In genomic region chr14:60665263-60665662, GRCm38 (mm10) we compare ENCODE assay signal across 28 mouse cellular contexts. TPM values are rescaled to one million over a fixed set of nuclear protein-coding genes. Genes with fewer than 3 reads are reported as not detected.
DNase-seq lines count a peak whose midpoint lies in the region; ATAC-seq and TF ChIP-seq lines count a peak whose summit lies in the region.
"Had no signal": no experiment of that assay in that cellular context is flagged by ENCODE, and none has a peak within 500 bp of the region (broad histone marks: within the 10 kb centered on the region; RNA-seq: fewer than 3 reads in every experiment).

No protein-coding gene starts in this region.

- no peak for TF ChIP-seq CTCF in kidney, adult 2 months (conservative IDR thresholded peaks at IDR 0.05; ENCODE audit: insufficient read depth, insufficient read length, low read depth, low read length)

- H3K9ac ChIP-seq in kidney, embryonic 15.5 days, result no peak overlapping the region
- H3K9ac ChIP-seq: embryonic facial prominence, embryonic 12.5 days; heart, embryonic 13.5 days; hindbrain, embryonic 15.5 days; liver, embryonic 14.5 days; midbrain, embryonic 15.5 days had no signal

- no peaks in the 10 kb centered on the region for H3K9me3 ChIP-seq in kidney, embryonic 15.5 days (replicated peaks)
- H3K9me3 ChIP-seq: embryonic facial prominence, embryonic 12.5 days; heart, embryonic 13.5 days; hindbrain, embryonic 15.5 days; midbrain, embryonic 15.5 days had no signal

- WGBS in kidney, adult 2 months, result 21% methylated on average over 6 of the region's 6 CpGs
- WGBS in kidney, embryonic 15.5 days, result 37% methylated on average over 6 of the region's 6 CpGs

- DNase-seq in heart, adult 11 months, result peak; percentile 23
- no peak for DNase-seq in heart, adult 9 months (ENCODE audit: low spot score in 2 of 2)
- peak; percentile 89 for DNase-seq in kidney, adult 2 months
- peak; percentile 55 to 81 for DNase-seq in kidney, postnatal 36 days
- DNase-seq in ovary, postnatal 36 days (ENCODE audit: low spot score), result no peak
- DNase-seq: adrenal gland, postnatal 14 days; cerebellum, adult 11-12 months; cerebellum, adult 9-11 months; gastrocnemius, postnatal 25 days; heart, adult 2 months; heart, postnatal 10 days; layer of hippocampus, adult 9-11 months; liver; lung, adult 2 months; lung, postnatal 10 days; right cerebral cortex, postnatal 4 days; thymus, adult 18-20 months; thymus, postnatal 4 days had no signal

- no peak for TF ChIP-seq POLR2A in kidney, adult 2 months (IDR thresholded peaks at IDR 0.05; ENCODE audit: low read depth, low read length)

- H3K4me3 ChIP-seq in kidney, adult 2 months (ENCODE audit: insufficient read depth, low read depth, low read length), result no peak overlapping the region
- H3K4me3 ChIP-seq in kidney, embryonic 15.5 days (replicated peaks), result no peak overlapping the region
- H3K4me3 ChIP-seq: embryonic facial prominence, embryonic 12.5 days; heart, adult 2 months; heart, embryonic 13.5 days; hindbrain, embryonic 15.5 days; midbrain, embryonic 15.5 days had no signal

- H3K27me3 ChIP-seq in kidney, adult 2 months (replicated peaks; ENCODE audit: control insufficient read depth, insufficient read depth, low read length), result no peaks in the 10 kb centered on the region
- H3K27me3 ChIP-seq in kidney, embryonic 15.5 days, result no peaks in the 10 kb centered on the region
- H3K27me3 ChIP-seq: embryonic facial prominence, embryonic 12.5 days; heart, embryonic 13.5 days; hindbrain, embryonic 15.5 days; midbrain, embryonic 15.5 days had no signal

- no peaks in the 10 kb centered on the region for H3K36me3 ChIP-seq in kidney, adult 2 months (ENCODE audit: control insufficient read depth, insufficient read depth, low read length)
- 0 out of 2 replicates have a peak, but pooled peaks cover 3% of the 10 kb centered on the region for H3K36me3 ChIP-seq in kidney, embryonic 15.5 days
- H3K36me3 ChIP-seq: embryonic facial prominence, embryonic 12.5 days; heart, embryonic 13.5 days; hindbrain, embryonic 15.5 days; midbrain, embryonic 15.5 days had no signal

- H3K4me2 ChIP-seq in kidney, embryonic 15.5 days, result peak overlapping the region; percentile 14
- H3K4me2 ChIP-seq: embryonic facial prominence, embryonic 12.5 days; heart, embryonic 13.5 days; hindbrain, embryonic 15.5 days; midbrain, embryonic 15.5 days had no signal

- H3K27ac ChIP-seq in kidney, adult 2 months (ENCODE audit: insufficient read depth, low read depth, low read length), result peak overlapping the region; percentile 65
- peak overlapping the region; percentile 83 for H3K27ac ChIP-seq in kidney, embryonic 15.5 days
- H3K27ac ChIP-seq: embryonic facial prominence, embryonic 12.5 days; heart, adult 2 months; heart, embryonic 13.5 days; hindbrain, embryonic 15.5 days; liver, embryonic 14.5 days; macrophage; midbrain, embryonic 15.5 days; stomach, postnatal 0 days had no signal

- H3K4me1 ChIP-seq in kidney, adult 2 months (ENCODE audit: control insufficient read depth, insufficient read depth, low read length), result peaks cover 30% of the 10 kb centered on the region
- peaks cover 44% of the 10 kb centered on the region for H3K4me1 ChIP-seq in kidney, embryonic 15.5 days

- peak; percentile 55 for ATAC-seq in kidney, embryonic 15.5 days (replicated peaks; ENCODE audit: low FRiP score)
- no peak for ATAC-seq in erythroblast, adult 5-6 weeks (replicated peaks; ENCODE audit: low FRiP score, poor library complexity, severe bottlenecking)
- ATAC-seq: inflammation-experienced regulatory T-cells, adult 6 months had no signal

RNA-seq across cellular contexts. Expression of gene Spata13, which starts 31.5 kb away (rescaled TPM):
- 24.1 and 27.7 TPM in 2 replicates for polyA plus RNA-seq in kidney, adult 2 months (2012; rRNA removed)
- polyA plus RNA-seq in kidney, embryonic 15.5 days (2015; fragmentation: Nextera tagmentation; extraction: Ambion mirVana), result 55.1 and 64.4 TPM in 2 replicates
- total RNA-seq in erythroblast, adult 5-6 weeks (2015; ENCODE audit: low replicate concordance), result 7.1 and 25.3 TPM in 2 replicates
- total RNA-seq in erythroblast, adult 5-6 weeks (2017; ENCODE audit: low replicate concordance), result 30.1 and 55.5 TPM in 2 replicates

Comparison
In these comparisons a context has a peak if more than half of its experiments do, and no peak if none do; other contexts are left out.
1. DNase-seq: peak in heart, adult 11 months (single experiment), kidney, adult 2 months (single experiment) and kidney, postnatal 36 days (2 of 2); none in heart, adult 9 months (0 of 2) and ovary, postnatal 36 days (single experiment).